Mouse (Mus musculus) midbrain, embryonic 10.5 days (tissue): Measurements from ENCODE around the gene Peli2. TPM values are rescaled to one million over a fixed set of nuclear protein-coding genes. Genes with fewer than 3 reads are reported as not detected.

Source experiments
- DNase-seq: peaks from one replicate; pipeline ENCODE4 v3.0.0-alpha.2; 2017; ENCODE audit warnings: low spot score
- H3K27ac ChIP-seq: fragments of 300-500 bp; sonication (generic); replicated peaks from 2 replicates; pipeline ENCODE4 v1.5.1; 2016; ENCODE audit warnings: mild to moderate bottlenecking
- H3K27me3 ChIP-seq: fragments of 300-500 bp; sonication (generic); 2 replicates; pipeline ENCODE4 v1.6.1; 2016; ENCODE audit warnings: low read depth, mild to moderate bottlenecking; ENCODE audit not compliant: poor library complexity, severe bottlenecking
- H3K36me3 ChIP-seq: fragments of 300-500 bp; sonication (generic); 2 replicates; pipeline ENCODE4 v1.6.1; 2016; ENCODE audit warnings: mild to moderate bottlenecking, moderate library complexity
- H3K4me1 ChIP-seq: fragments of 300-500 bp; sonication (generic); 2 replicates; pipeline ENCODE4 v1.6.1; 2016
- H3K4me3 ChIP-seq: fragments of 300-500 bp; sonication (generic); 2 replicates; pipeline ENCODE4 v1.5.1; 2016; ENCODE audit warnings: mild to moderate bottlenecking, moderate library complexity
- H3K9me3 ChIP-seq: fragments of 300-500 bp; sonication (generic); replicated peaks from 2 replicates; pipeline ENCODE4 v1.6.1; 2016; ENCODE audit warnings: mild to moderate bottlenecking
- WGBS: fragments of 180-500 bp; shearing (Covaris S2); methylation state at CpG from one replicate; pipeline ENCODE4 v1.1.7; 2016; 5-methylcytosine and 5-hydroxymethylcytosine counted together
- polyA plus RNA-seq: library from polyadenylated mRNA; unstranded; fragments of >200 nt; fragmentation: Nextera tagmentation; extraction: Ambion mirVana; gene quantifications from 2 replicates; pipeline ENCODE4 v1.2.1, GENCODE M21; 2016

Peli2 gene
- polyA plus RNA-seq, 1 experiment from 2014 or later: 11.9 TPM

- peak overlapping the region; percentile 35; the same call in 1 of the 2 replicates for H3K27ac ChIP-seq
- no peaks in the 10 kb centered on the region for H3K9me3 ChIP-seq
- peaks cover 38% of the 10 kb centered on the region for H3K4me1 ChIP-seq
- DNase-seq: no peak
- no peaks in the 10 kb centered on the region for H3K27me3 ChIP-seq
- WGBS: 51% methylated on average over 3 of the region's 3 CpGs
- H3K36me3 ChIP-seq: peaks cover 24% of the 10 kb centered on the region
- H3K4me3 ChIP-seq: no peak overlapping the region
Observed at GRCm38 (mm10) chr14:48159401-48159800, 38.8 kb downstream of the Peli2 start.

- H3K27ac ChIP-seq: no peak overlapping the region
- H3K27me3 ChIP-seq: no peaks in the 10 kb centered on the region
- peaks cover 60% of the 10 kb centered on the region for H3K4me1 ChIP-seq
- no peak overlapping the region for H3K4me3 ChIP-seq
- no peak for DNase-seq
- H3K36me3 ChIP-seq: peaks cover 24% of the 10 kb centered on the region
- H3K9me3 ChIP-seq: no peaks in the 10 kb centered on the region
- 88% methylated on average over 14 of the region's 14 CpGs for WGBS
Observed at GRCm38 (mm10) chr14:48162446-48162845, 41.8 kb downstream of the Peli2 start.

DNA sequence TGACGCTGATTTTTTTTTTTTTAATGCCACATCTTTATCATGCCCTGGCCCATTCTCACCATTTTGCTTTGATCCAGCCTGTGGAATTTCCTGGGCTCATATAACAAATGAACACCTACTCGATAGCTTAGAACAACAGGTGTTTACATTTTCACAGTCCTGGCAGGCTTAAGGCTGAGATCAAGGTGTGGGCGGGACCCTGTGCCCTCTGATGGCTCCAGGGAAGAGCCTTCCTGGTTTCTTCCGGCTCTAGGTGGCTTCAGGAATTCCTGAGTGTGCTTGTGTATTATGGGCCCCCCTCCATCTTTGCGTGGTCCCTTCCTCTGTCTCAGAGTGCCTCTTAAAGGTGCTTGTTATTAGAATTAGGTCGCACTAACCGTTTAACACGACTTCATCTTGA is 44.3 kb downstream of the Peli2 start:
- H3K4me1 ChIP-seq: peaks cover 48% of the 10 kb centered on the region
- no peak overlapping the region for H3K27ac ChIP-seq
- 70% methylated on average over 8 of the region's 8 CpGs for WGBS
- no peak overlapping the region for H3K4me3 ChIP-seq
- DNase-seq: no peak
- no peaks in the 10 kb centered on the region for H3K9me3 ChIP-seq
- H3K36me3 ChIP-seq: peaks cover 30% of the 10 kb centered on the region
- H3K27me3 ChIP-seq: no peaks in the 10 kb centered on the region

GRCm38 (mm10) chr14:48166396-48166795 is 45.8 kb downstream of the Peli2 start:
- no peak for DNase-seq
- WGBS: 93% methylated on average over 9 of the region's 9 CpGs
- Histone ChIP-seq H3K9me3 (no peaks in the 10 kb centered on the region), H3K36me3 (peaks cover 16% of the 10 kb centered on the region), H3K27ac (no peak overlapping the region), H3K27me3 (no peaks in the 10 kb centered on the region), H3K4me3 (no peak overlapping the region), H3K4me1 (peaks cover 62% of the 10 kb centered on the region)

- 70% methylated on average over 3 of the region's 3 CpGs for WGBS
- Histone ChIP-seq H3K36me3 (peaks cover 11% of the 10 kb centered on the region; the same call in 1 of the 2 replicates), H3K4me3 (no peak overlapping the region), H3K9me3 (no peaks in the 10 kb centered on the region), H3K27me3 (no peaks in the 10 kb centered on the region), H3K4me1 (peaks cover 69% of the 10 kb centered on the region), H3K27ac (no peak overlapping the region)
- no peak for DNase-seq
Observed at GRCm38 (mm10) chr14:48167020-48167419, 46.4 kb downstream of the Peli2 start.

- WGBS: 94% methylated on average over 6 of the region's 6 CpGs
Observed at GRCm38 (mm10) chr14:48168116-48168515, 47.5 kb downstream of the Peli2 start.

DNA sequence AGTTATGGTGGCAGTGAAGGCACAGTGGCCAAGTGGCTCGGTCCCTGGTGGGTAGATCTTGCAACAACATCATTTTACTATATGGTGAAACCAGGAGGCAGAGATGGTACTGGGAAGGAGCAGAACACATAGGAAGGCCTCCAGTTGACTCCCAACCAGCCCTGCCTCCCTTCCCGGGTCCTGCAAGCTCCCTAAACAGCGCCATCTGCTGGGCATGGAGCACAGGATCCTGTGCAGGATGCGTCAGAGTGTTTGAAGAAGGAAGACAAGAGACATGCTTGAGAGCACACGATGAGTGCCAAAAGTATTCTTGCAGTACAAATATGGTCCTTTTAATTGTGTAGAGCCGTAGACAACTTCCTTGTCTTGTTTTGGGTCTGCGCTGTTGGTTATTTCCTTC is 49.3 kb downstream of the Peli2 start:
- peak; percentile 78 for DNase-seq
- H3K27me3 ChIP-seq: no peaks in the 10 kb centered on the region
- no peaks in the 10 kb centered on the region for H3K9me3 ChIP-seq
- H3K36me3 ChIP-seq: peaks cover 11% of the 10 kb centered on the region; the same call in 1 of the 2 replicates
- H3K4me1 ChIP-seq: peaks cover 46% of the 10 kb centered on the region
- 50% methylated on average over 7 of the region's 7 CpGs for WGBS
- H3K4me3 ChIP-seq: no peak overlapping the region
- H3K27ac ChIP-seq: no peak overlapping the region

More at GRCm38 (mm10) chr14:48168116-48168515, 47.5 kb downstream of the Peli2 start:
- H3K4me1 ChIP-seq: peaks cover 65% of the 10 kb centered on the region
- peaks cover 11% of the 10 kb centered on the region; the same call in 1 of the 2 replicates for H3K36me3 ChIP-seq
- H3K4me3 ChIP-seq: no peak overlapping the region
- no peaks in the 10 kb centered on the region for H3K27me3 ChIP-seq
- no peak for DNase-seq
- H3K27ac ChIP-seq: no peak overlapping the region
- no peaks in the 10 kb centered on the region for H3K9me3 ChIP-seq

- Histone ChIP-seq H3K9me3 (no peaks in the 10 kb centered on the region), H3K36me3 (peaks cover 11% of the 10 kb centered on the region; the same call in 1 of the 2 replicates), H3K4me1 (peaks cover 38% of the 10 kb centered on the region), H3K27me3 (no peaks in the 10 kb centered on the region), H3K4me3 (0 out of 2 replicates have a peak overlapping the region, but pooled peaks have one; percentile 22), H3K27ac (peak overlapping the region; percentile 83)
- DNase-seq: peak; percentile 21
- 27% methylated on average over 12 of the region's 12 CpGs for WGBS
Observed at GRCm38 (mm10) chr14:48171268-48171667, 50.6 kb downstream of the Peli2 start.

DNA sequence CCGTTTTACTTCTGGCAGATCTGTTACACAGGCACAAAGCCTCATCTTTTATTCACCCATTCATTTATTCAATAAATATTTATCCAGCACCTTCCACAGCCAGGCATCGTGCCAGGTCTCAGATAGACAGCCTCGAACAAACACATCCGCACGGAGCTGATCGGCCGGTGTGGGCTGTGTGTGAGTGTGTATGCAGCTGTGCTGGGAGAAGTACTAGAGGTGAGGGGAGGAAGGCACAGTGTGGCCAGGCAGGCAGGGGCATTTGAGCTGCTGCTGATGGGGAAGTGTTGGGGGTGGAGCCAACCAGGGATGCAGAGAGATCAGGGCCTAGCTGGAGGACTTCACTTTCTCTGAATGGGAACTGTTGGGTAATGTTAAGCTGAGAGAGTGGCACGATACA is 51.4 kb downstream of the Peli2 start:
- Histone ChIP-seq H3K4me3 (no peak overlapping the region), H3K27ac (peak overlapping the region; percentile 83), H3K36me3 (peaks cover 11% of the 10 kb centered on the region; the same call in 1 of the 2 replicates), H3K9me3 (no peaks in the 10 kb centered on the region), H3K4me1 (peaks cover 39% of the 10 kb centered on the region), H3K27me3 (no peaks in the 10 kb centered on the region)
- DNase-seq: peak; percentile 43
- WGBS: 49% methylated on average over 8 of the region's 8 CpGs

- no peak for DNase-seq
- WGBS: 90% methylated on average over 8 of the region's 8 CpGs
Observed at GRCm38 (mm10) chr14:48172876-48173275, 52.3 kb downstream of the Peli2 start.

DNA sequence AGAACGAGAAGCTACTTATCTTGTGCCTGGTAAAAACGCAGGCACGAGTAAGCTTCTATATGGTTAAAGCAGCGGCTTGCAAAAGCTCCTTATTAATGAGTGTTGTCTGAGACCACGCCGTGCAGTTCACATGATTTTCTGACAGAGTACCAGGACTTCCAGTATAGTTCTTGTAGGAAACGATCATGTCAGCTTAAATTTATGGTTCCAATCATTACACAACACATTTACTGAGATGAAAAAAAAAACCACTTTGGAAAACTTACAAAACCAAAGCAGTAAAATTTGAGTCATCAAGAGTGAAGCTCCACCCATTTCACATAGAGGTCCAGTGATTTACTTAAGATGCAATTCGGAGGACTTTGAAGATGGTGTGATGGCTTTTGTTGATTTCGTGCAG is 53.2 kb downstream of the Peli2 start:
- Histone ChIP-seq H3K9me3 (no peaks in the 10 kb centered on the region), H3K4me1 (peaks cover 40% of the 10 kb centered on the region), H3K36me3 (peaks cover 15% of the 10 kb centered on the region), H3K27me3 (no peaks in the 10 kb centered on the region), H3K4me3 (no peak overlapping the region), H3K27ac (no peak overlapping the region)
- no peak for DNase-seq
- WGBS: 93% methylated on average over 9 of the region's 9 CpGs

More at GRCm38 (mm10) chr14:48172876-48173275, 52.3 kb downstream of the Peli2 start:
- Histone ChIP-seq H3K4me1 (peaks cover 40% of the 10 kb centered on the region), H3K4me3 (no peak overlapping the region), H3K27ac (no peak overlapping the region), H3K9me3 (no peaks in the 10 kb centered on the region), H3K27me3 (no peaks in the 10 kb centered on the region), H3K36me3 (peaks cover 14% of the 10 kb centered on the region; the same call in 1 of the 2 replicates)

DNA sequence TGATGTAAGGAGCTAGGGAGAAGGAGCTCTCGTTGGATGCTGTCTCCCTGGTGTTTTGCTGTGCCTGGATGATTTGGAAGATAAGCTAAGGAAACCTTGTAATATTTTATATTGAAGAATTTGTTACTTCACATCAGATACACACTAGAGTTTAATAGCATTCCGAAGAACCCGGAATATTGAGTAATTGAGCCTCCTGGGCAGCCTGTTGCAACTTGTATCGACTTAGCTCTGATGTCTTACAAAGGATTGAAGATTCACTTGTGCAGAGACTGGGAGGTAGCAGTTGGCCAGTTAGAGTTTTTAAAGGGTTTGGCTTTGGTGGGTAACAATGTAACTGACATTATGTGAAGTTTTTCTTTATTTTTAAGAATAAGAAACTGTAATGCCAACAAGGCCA is 53.7 kb downstream of the Peli2 start:
- no peaks in the 10 kb centered on the region for H3K9me3 ChIP-seq
- 92% methylated on average over 4 of the region's 4 CpGs for WGBS
- H3K27ac ChIP-seq: no peak overlapping the region
- no peaks in the 10 kb centered on the region for H3K27me3 ChIP-seq
- H3K36me3 ChIP-seq: peaks cover 18% of the 10 kb centered on the region
- DNase-seq: no peak
- no peak overlapping the region for H3K4me3 ChIP-seq
- H3K4me1 ChIP-seq: peaks cover 40% of the 10 kb centered on the region

- Histone ChIP-seq H3K27ac (no peak overlapping the region), H3K27me3 (no peaks in the 10 kb centered on the region), H3K4me3 (no peak overlapping the region), H3K4me1 (peaks cover 32% of the 10 kb centered on the region), H3K9me3 (no peaks in the 10 kb centered on the region), H3K36me3 (peaks cover 18% of the 10 kb centered on the region)
- no peak for DNase-seq
- WGBS: 91% methylated on average over 8 of the region's 8 CpGs
Observed at GRCm38 (mm10) chr14:48175115-48175514, 54.5 kb downstream of the Peli2 start.
